Mouse (Mus musculus) kidney, postnatal 0 days (tissue): ENCODE data around the gene Tas1r3. TPM values are rescaled to one million over a fixed set of nuclear protein-coding genes. Genes with fewer than 3 reads are reported as not detected.
A peak's percentile ranks its signal among the peaks of the same experiment; 100 is the strongest.

ENCODE experiments used
- ATAC-seq: fragments of 200-750 bp; cut with Nextera tagmentation; replicated peaks from 2 replicates; pipeline ENCODE4 v1.8.0; 2017; ENCODE audit warnings: low read depth, moderate number of reproducible peaks, moderate TSS enrichment, moderate library complexity; ENCODE audit not compliant: low FRiP score
- DNase-seq: peaks from one replicate; pipeline ENCODE4 v3.0.0-alpha.2; 2016; ENCODE audit warnings: low spot score
- H3K27ac ChIP-seq: fragments of 300-500 bp; sonication (generic); 2 replicates; pipeline ENCODE4 v1.5.1; 2014; ENCODE audit warnings: mild to moderate bottlenecking
- H3K27me3 ChIP-seq: fragments of 300-500 bp; sonication (generic); 2 replicates; pipeline ENCODE4 v1.6.1; 2014; ENCODE audit warnings: low read length, mixed read lengths; ENCODE audit not compliant: insufficient read depth
- H3K36me3 ChIP-seq: fragments of 300-500 bp; sonication (generic); 2 replicates; pipeline ENCODE4 v1.6.1; 2014; ENCODE audit warnings: low read length, mixed read lengths; ENCODE audit not compliant: insufficient read depth
- H3K4me1 ChIP-seq: fragments of 300-500 bp; sonication (generic); replicated peaks from 2 replicates; pipeline ENCODE4 v1.6.1; 2014; ENCODE audit warnings: antibody characterized with exemption, low read length, mixed read lengths; ENCODE audit not compliant: insufficient read depth
- H3K4me2 ChIP-seq: fragments of 300-500 bp; sonication (generic); 2 replicates; pipeline ENCODE4 v1.6.1; 2014; ENCODE audit warnings: mild to moderate bottlenecking, low read length, moderate library complexity, mixed read lengths
- H3K4me3 ChIP-seq: fragments of 300-500 bp; sonication (generic); replicated peaks from 2 replicates; pipeline ENCODE4 v1.5.1; 2014; ENCODE audit warnings: low read depth, low read length
- H3K9ac ChIP-seq: fragments of 300-500 bp; sonication (generic); 2 replicates; pipeline ENCODE4 v1.6.1; 2014; ENCODE audit warnings: low read depth, low read length
- H3K9me3 ChIP-seq: fragments of 300-500 bp; sonication (generic); replicated peaks from 2 replicates; pipeline ENCODE4 v1.6.1; 2016; ENCODE audit warnings: low read length, inconsistent platforms, mixed read lengths
- CTCF ChIP-seq: IDR thresholded peaks from 2 replicates; pipeline ENCODE4 v1.5.1; 2016; ENCODE audit warnings: antibody characterized with exemption, low read depth, mild to moderate bottlenecking, moderate library complexity
- WGBS: fragments of 180-500 bp; shearing (Covaris S2); extraction: QIAGEN DNeasy Blood & Tissue Kit; methylation state at CpG from one replicate; pipeline ENCODE4 v1.1.7; 2014; 5-methylcytosine and 5-hydroxymethylcytosine counted together
- polyA plus RNA-seq: library from polyadenylated mRNA; unstranded; fragments of >200 nt; fragmentation: Nextera tagmentation; extraction: Ambion mirVana; gene quantifications from 2 replicates; pipeline ENCODE4 v1.2.1, GENCODE M21; 2015

Tas1r3 gene
- 0.18 TPM in 2 replicates for polyA plus RNA-seq

DNA sequence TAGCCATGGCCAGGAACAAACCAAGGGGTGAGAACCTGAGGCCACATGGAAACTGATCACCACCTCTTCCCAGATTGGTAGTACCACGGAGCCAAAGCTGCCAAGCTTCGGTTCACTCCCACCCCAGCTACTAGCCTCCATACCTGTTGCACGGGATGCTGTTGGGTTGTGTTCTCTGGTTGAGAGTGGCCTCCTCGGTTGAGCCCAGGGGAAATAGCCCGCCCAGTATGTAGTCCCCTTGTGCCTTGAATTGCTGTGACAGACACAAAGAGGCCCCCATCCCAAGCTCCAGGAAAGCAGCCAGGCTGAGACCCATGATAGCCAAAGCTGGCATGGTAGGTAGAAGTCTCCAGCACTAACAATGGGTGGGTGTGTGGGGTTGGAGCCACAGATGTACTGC is at the start of gene Tas1r3:
Gene Tas1r3 (minus strand): TSS at position 362 of the 400 bp plus-strand sequence.
- H3K4me1 ChIP-seq, result no peaks in the 10 kb centered on the region
- no peak within 1 kb of the TSS for H3K4me2 ChIP-seq
- no peak within 1 kb of the TSS for H3K27ac ChIP-seq
- DNase-seq (no peak), ATAC-seq (no peak)
- H3K9ac ChIP-seq, result no peak within 1 kb of the TSS
- H3K4me3 ChIP-seq, result no peak within 1 kb of the TSS
- 80% methylated on average over 5 of the region's 5 CpGs for WGBS
- no peaks in the 10 kb centered on the region for H3K27me3 ChIP-seq
- peaks cover 18% of the 10 kb centered on the region for H3K36me3 ChIP-seq
- H3K9me3 ChIP-seq, result no peaks in the 10 kb centered on the region
- TF ChIP-seq CTCF, result no peak

DNA sequence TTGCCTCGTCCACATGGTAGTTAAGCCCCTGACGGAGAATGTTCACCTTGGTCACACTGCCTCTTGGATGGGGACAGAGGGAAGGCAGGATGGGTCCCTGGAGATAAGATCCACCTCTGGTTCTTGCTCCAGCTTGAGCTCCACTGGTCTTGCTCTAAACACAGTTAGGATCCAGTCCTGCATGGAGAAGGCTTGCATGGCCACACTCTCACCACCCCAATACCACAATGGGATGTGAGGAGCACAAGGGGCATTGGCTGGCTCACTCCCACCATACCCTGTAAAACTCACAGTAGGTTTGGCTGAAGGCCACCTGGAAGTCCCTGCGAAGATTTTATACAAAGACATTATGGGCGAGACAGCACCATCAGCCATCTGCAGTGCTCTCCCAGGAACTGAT is 45.6 kb upstream of the Tas1r3 start:
- Histone ChIP-seq H3K9me3 (no peaks in the 10 kb centered on the region), H3K9ac (no peak overlapping the region), H3K36me3 (0 out of 2 replicates have a peak, but pooled peaks cover 15% of the 10 kb centered on the region), H3K4me2 (no peak overlapping the region), H3K4me3 (no peak overlapping the region), H3K4me1 (no peaks in the 10 kb centered on the region), H3K27me3 (no peaks in the 10 kb centered on the region), H3K27ac (no peak overlapping the region)
- DNase-seq, result no peak
- WGBS, result 87% methylated on average over 4 of the region's 4 CpGs
- no peak for TF ChIP-seq CTCF
- no peak for ATAC-seq

DNA sequence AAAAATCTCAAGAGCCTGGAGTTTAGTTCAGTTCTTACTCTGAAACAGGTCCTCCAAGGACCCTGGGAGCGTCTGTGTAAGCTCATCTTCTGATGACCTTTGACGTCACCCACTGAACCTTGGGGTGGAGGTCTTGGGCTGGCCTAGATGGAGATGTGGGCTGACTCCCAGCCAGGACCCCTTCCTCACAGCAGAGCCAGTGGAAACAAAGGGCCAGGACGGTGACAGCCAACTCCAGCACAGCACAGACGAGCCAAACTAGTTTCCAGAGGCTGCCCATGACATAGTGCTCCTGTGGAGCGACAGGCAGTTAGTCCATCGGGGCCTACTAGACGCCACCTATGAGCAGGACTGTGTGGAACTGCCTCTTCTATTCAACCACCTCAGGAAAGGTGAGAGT is 45.1 kb upstream of the Tas1r3 start:
- no peak overlapping the region for H3K4me3 ChIP-seq
- no peaks in the 10 kb centered on the region for H3K27me3 ChIP-seq
- H3K27ac ChIP-seq, result no peak overlapping the region
- no peak overlapping the region for H3K9ac ChIP-seq
- H3K4me2 ChIP-seq, result no peak overlapping the region
- DNase-seq, result no peak
- no peak for ATAC-seq
- 80% methylated on average over 7 of the region's 7 CpGs for WGBS
- no peak for TF ChIP-seq CTCF
- no peaks in the 10 kb centered on the region for H3K9me3 ChIP-seq
- no peaks in the 10 kb centered on the region for H3K4me1 ChIP-seq
- H3K36me3 ChIP-seq, result peaks cover 18% of the 10 kb centered on the region; the same call in 1 of the 2 replicates

DNA sequence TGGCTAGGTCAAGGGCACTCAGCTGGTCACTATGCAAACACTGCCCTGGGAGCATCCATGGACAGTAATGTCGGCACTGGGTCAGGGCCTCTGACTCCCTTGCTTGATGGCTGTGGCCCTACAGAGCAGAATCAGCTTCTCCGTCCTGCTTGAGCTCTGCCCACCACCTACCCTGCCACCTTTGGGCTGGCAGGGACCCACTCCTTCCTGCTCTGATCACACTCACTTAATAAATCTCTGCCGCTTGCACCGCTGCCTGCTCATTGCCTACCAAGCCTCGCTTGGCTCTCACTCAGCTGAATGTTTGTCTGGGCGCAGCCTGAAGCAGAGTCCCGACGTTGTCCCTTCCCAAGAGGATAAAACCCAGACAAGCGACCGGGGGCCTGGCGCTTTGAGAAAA is 43.8 kb upstream of the Tas1r3 start:
- DNase-seq (no peak), ATAC-seq (no peak)
- no peaks in the 10 kb centered on the region for H3K4me1 ChIP-seq
- peaks cover 29% of the 10 kb centered on the region; the same call in 1 of the 2 replicates for H3K36me3 ChIP-seq
- H3K27me3 ChIP-seq, result no peaks in the 10 kb centered on the region
- WGBS, result 71% methylated on average over 11 of the region's 11 CpGs
- H3K4me3 ChIP-seq, result no peak overlapping the region
- no peak overlapping the region for H3K27ac ChIP-seq
- H3K4me2 ChIP-seq, result no peak overlapping the region
- H3K9ac ChIP-seq, result no peak overlapping the region
- H3K9me3 ChIP-seq, result no peaks in the 10 kb centered on the region
- TF ChIP-seq CTCF, result no peak

DNA sequence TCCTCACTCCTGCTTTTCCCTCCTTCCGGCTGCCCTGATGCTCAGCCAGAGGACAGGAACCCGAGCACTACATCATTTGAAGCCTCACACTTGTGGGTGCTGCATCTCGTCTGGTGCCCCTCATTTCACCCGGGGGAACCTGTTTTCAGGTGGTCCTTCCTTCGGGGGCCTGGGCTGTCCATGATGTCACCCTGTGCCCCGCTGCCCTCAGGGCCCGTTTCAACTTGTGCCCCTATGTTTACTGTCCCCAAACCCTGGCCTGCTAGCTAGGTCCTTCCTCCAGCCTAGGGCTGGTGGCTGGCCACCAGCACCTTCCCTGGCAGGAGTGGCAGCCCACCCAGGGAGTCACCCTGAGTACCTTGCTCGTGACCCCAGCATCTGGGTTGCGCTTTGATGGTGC is 43.0 kb upstream of the Tas1r3 start:
- Histone ChIP-seq H3K27me3 (no peaks in the 10 kb centered on the region), H3K9ac (no peak overlapping the region), H3K4me2 (no peak overlapping the region), H3K27ac (no peak overlapping the region), H3K4me3 (no peak overlapping the region), H3K4me1 (no peaks in the 10 kb centered on the region), H3K9me3 (no peaks in the 10 kb centered on the region), H3K36me3 (peaks cover 36% of the 10 kb centered on the region)
- DNase-seq (no peak), ATAC-seq (no peak)
- TF ChIP-seq CTCF, result no peak
- 81% methylated on average over 9 of the region's 9 CpGs for WGBS

DNA sequence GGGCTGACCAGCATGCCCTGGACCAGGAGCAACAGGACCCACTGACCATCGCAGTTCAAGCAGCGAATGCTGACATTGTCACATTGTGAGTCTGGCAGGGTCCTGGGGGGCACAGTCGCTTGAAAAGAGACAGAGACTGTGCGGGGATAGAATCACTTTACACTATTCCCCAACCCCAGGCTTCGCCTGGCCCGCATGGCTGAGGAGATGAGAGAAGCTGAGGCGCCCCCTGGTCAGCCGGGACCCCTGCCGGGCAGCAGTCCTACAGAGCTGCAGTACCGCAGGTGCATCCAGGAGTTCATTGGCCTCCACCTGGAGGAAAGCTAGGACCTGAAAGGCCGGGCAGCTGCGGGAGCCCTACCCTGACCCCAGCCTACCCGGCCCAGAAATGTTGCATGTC is 42.5 kb upstream of the Tas1r3 start:
- DNase-seq, result no peak
- peaks cover 41% of the 10 kb centered on the region for H3K36me3 ChIP-seq
- no peak for TF ChIP-seq CTCF
- no peaks in the 10 kb centered on the region for H3K9me3 ChIP-seq
- H3K27ac ChIP-seq, result no peak overlapping the region
- no peak for ATAC-seq
- H3K4me1 ChIP-seq, result no peaks in the 10 kb centered on the region
- no peak overlapping the region for H3K4me2 ChIP-seq
- H3K9ac ChIP-seq, result no peak overlapping the region
- H3K4me3 ChIP-seq, result no peak overlapping the region
- 90% methylated on average over 13 of the region's 13 CpGs for WGBS
- H3K27me3 ChIP-seq, result no peaks in the 10 kb centered on the region

DNA sequence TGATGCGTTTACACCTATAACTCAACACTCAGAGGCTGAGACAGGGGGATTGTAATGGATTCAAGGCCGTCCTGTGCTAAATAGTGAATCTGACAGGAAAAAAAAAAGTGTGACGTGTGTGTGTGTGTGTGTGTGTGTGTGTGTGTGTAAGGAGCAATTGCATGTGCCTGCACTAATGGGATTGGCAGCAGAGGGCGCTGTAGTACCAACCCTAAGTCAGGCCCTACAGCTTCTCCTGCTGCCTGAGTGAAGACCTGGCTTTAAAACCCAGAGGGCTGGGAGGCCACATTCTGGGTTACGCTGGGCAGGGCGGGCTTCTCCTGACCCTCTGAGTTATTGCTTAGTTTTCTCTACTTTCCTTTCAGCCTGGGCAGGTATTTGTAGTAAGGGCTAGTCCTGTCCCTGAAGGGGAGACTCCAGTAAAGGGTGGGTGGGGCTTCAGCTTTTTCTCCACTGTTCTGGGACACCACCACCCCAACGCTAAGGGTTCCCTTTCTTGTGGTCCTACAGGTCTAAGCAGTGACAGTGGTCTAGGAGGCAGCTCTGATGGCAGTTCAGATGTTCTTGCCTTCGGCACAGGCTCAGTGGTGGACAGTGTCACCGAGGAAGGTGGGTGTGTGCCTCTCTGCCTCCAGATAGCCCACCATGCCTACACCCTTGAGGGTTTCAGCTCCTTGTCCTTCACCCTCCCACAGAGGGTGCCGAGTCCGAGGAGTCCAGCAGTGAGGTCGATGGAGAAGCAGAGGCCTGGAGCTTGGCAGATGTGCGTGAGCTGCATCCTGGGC is 41.3 kb upstream of the Tas1r3 start:
- H3K4me3 ChIP-seq, result no peak overlapping the region
- H3K36me3 ChIP-seq, result peaks cover 51% of the 10 kb centered on the region
- no peak overlapping the region for H3K4me2 ChIP-seq
- H3K9ac ChIP-seq, result no peak overlapping the region
- H3K27me3 ChIP-seq, result no peaks in the 10 kb centered on the region
- H3K4me1 ChIP-seq, result no peaks in the 10 kb centered on the region
- no peak overlapping the region for H3K27ac ChIP-seq
- TF ChIP-seq CTCF, result peak; percentile 35; the same call in 1 of the 2 replicates
- 89% methylated on average over 13 of the region's 13 CpGs for WGBS
- DNase-seq, result no peak
- no peaks in the 10 kb centered on the region for H3K9me3 ChIP-seq
- ATAC-seq, result no peak
